Mouse (Mus musculus): ENCODE measurements at regions not wholly inside any gene's neighbourhood (a gene's known extent, or its start where the extent isn't known, plus 50 kb on each side); places are given as distances from the start of the nearest gene placed in this dataset.
A peak's percentile ranks its signal among the peaks of the same experiment; 100 is the strongest.

DNA sequence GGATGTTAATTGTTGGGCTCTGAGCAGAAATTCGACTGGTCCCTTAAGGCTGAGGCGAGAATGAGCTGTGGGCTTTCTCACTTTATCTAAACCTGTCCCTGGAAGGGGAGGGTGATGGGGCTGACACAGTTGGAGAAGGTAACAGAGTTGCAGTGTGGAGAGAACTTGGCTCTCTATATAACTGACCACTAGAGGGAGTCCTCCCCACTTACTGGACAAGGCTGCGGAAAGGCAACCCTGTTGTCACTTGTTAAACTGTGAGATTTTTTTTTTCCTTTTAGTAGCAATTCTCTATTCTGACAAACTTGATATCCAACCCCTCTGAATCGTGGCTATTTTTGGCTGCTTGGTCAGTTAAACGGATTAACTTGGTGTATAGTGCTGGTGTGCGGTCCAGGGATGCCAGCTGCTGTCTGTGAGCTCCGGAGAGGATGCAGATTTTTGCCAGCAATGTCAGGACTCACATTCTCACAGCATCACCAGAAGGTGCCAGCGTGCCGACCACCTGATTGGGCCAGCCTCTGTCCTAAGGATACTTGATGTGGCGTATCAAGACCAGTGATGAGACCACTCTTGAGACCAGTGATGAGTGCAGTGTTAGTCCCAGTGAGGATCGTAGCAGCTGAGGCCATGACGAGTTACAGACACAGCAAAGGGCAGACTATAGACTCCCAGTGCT is 85.8 kb upstream of the Fam174b start:
- TF ChIP-seq CTCF (IDR thresholded peaks at IDR 0.05; ENCODE audit: extremely low read depth, insufficient read length, insufficient replicate concordance, low read depth, low read length) (peak; percentile 46; the same call in 1 of the 2 replicates), POLR2A (IDR thresholded peaks at IDR 0.05; ENCODE audit: low read depth, low read length) (no peak)

Data from small intestine, adult 2 months (tissue).